Mouse (Mus musculus) ES-E14 (cell line): ENCODE measurements around the gene Tmprss13.

Source experiments
- CHD2 ChIP-seq: IDR thresholded peaks from 2 replicates; pipeline ENCODE4 v1.6.1; 2014; ENCODE audit warnings: mild to moderate bottlenecking, low read depth, low read length, inconsistent platforms
- HCFC1 ChIP-seq: IDR thresholded peaks from 2 replicates; pipeline ENCODE4 v1.6.1; 2012; ENCODE audit warnings: low read length, inconsistent platforms, borderline replicate concordance; ENCODE audit not compliant: insufficient read depth
- MAFK ChIP-seq: IDR thresholded peaks from 2 replicates; pipeline ENCODE4 v1.6.1; 2014; ENCODE audit warnings: mild to moderate bottlenecking, low read depth, low read length, inconsistent platforms; ENCODE audit not compliant: insufficient read depth
- ZC3H11A ChIP-seq: IDR thresholded peaks from 2 replicates; pipeline ENCODE4 v1.6.1; 2012; ENCODE audit warnings: low read depth, mild to moderate bottlenecking, inconsistent platforms, low read length, borderline replicate concordance
- ZNF384 ChIP-seq: IDR thresholded peaks from 2 replicates; pipeline ENCODE4 v1.6.1; 2012; ENCODE audit warnings: low read depth, low read length, inconsistent platforms

- TF ChIP-seq ZNF384 (no peak), ZC3H11A (no peak), MAFK (no peak), HCFC1 (no peak), CHD2 (no peak)
Measured at GRCm38 (mm10) chr9:45306746-45307410, 12.0 kb upstream of the Tmprss13 start.
